8 mouse cellular contexts compared by ENCODE assay signal in genomic region chr13:112987991-112988390, GRCm38 (mm10). TPM values are rescaled to one million over a fixed set of nuclear protein-coding genes. Genes with fewer than 3 reads are reported as not detected.
DNase-seq lines count a peak whose midpoint lies in the region; ATAC-seq lines count a peak whose summit lies in the region.

No protein-coding gene starts in this region.

- WGBS in heart, embryonic 16.5 days, result under 1% methylated on average over 38 of the region's 39 CpGs
- under 1% methylated on average over 39 of the region's 39 CpGs for WGBS in forebrain, embryonic 13.5 days
- WGBS in liver, embryonic 13.5 days (ENCODE audit: insufficient replicate concordance), result under 1% methylated on average over 39 of the region's 39 CpGs

- peak overlapping the region; percentile 99 for H3K4me2 ChIP-seq in heart, embryonic 16.5 days (ENCODE audit: low read depth, low read length)
- H3K4me2 ChIP-seq in forebrain, embryonic 13.5 days, result peak overlapping the region; percentile 97
- peak overlapping the region; percentile 75 for H3K4me2 ChIP-seq in liver, embryonic 13.5 days

- H3K4me3 ChIP-seq in heart, embryonic 16.5 days (ENCODE audit: low read length), result peak overlapping the region; percentile 68
- H3K4me3 ChIP-seq in forebrain, embryonic 13.5 days, result peak overlapping the region; percentile 51
- H3K4me3 ChIP-seq in liver, embryonic 13.5 days (replicated peaks), result peak overlapping the region; percentile 53

- peaks cover 72% of the 10 kb centered on the region for H3K27me3 ChIP-seq in heart, embryonic 16.5 days (ENCODE audit: control insufficient read depth, insufficient read depth, low read length)
- peaks cover 86% of the 10 kb centered on the region for H3K27me3 ChIP-seq in forebrain, embryonic 13.5 days
- peaks cover 91% of the 10 kb centered on the region for H3K27me3 ChIP-seq in liver, embryonic 13.5 days

- H3K9ac ChIP-seq in heart, embryonic 16.5 days (ENCODE audit: low read length), result peak overlapping the region; percentile 73
- peak overlapping the region; percentile 60 for H3K9ac ChIP-seq in forebrain, embryonic 13.5 days
- no peak overlapping the region for H3K9ac ChIP-seq in liver, embryonic 13.5 days

- H3K27ac ChIP-seq in heart, embryonic 16.5 days (ENCODE audit: low read length), result peak overlapping the region; percentile 21; the same call in 1 of the 2 replicates
- H3K27ac ChIP-seq in forebrain, embryonic 13.5 days, result no peak overlapping the region
- H3K27ac ChIP-seq in liver, embryonic 13.5 days, result no peak overlapping the region

- peak; percentile 19 for ATAC-seq in heart, embryonic 16.5 days (replicated peaks; ENCODE audit: extremely low read depth, insufficient read depth, low FRiP score)
- peak; percentile 29 for ATAC-seq in forebrain, embryonic 13.5 days
- no peak; the same call in 1 of the 2 replicates for ATAC-seq in liver, embryonic 13.5 days (ENCODE audit: low read depth)

- DNase-seq in heart, adult 9 months (ENCODE audit: low spot score in 2 of 2), result no peak
- DNase-seq in MN1 (ENCODE audit: low spot score) (peak; percentile 69), adipocyte (ENCODE audit: low spot score) (no peak)
- no peak for DNase-seq in liver, embryonic 13.5 days
- no peak for DNase-seq in testis, postnatal 14 days (ENCODE audit: low spot score)
- DNase-seq in layer of hippocampus, adult 9-11 months, result no peak

- peaks cover 22% of the 10 kb centered on the region for H3K4me1 ChIP-seq in heart, embryonic 16.5 days (ENCODE audit: control insufficient read depth, insufficient read depth, low read length)
- H3K4me1 ChIP-seq in forebrain, embryonic 13.5 days, result peaks cover 46% of the 10 kb centered on the region
- H3K4me1 ChIP-seq in liver, embryonic 13.5 days (replicated peaks), result peaks cover 16% of the 10 kb centered on the region

- no peaks in the 10 kb centered on the region for H3K9me3 ChIP-seq in heart, embryonic 16.5 days (replicated peaks; ENCODE audit: control insufficient read depth, low read length)
- no peaks in the 10 kb centered on the region for H3K9me3 ChIP-seq in forebrain, embryonic 13.5 days (replicated peaks)
- no peaks in the 10 kb centered on the region for H3K9me3 ChIP-seq in liver, embryonic 13.5 days (replicated peaks)

- no peaks in the 10 kb centered on the region for H3K36me3 ChIP-seq in heart, embryonic 16.5 days (ENCODE audit: control insufficient read depth, insufficient read depth)
- no peaks in the 10 kb centered on the region for H3K36me3 ChIP-seq in forebrain, embryonic 13.5 days (ENCODE audit: poor library complexity, severe bottlenecking)
- H3K36me3 ChIP-seq in liver, embryonic 13.5 days, result no peaks in the 10 kb centered on the region

RNA-seq across cellular contexts. Expression of gene Ccno, which starts 0.4 kb away (rescaled TPM):
- 0.87 and 2.0 TPM in 2 replicates for polyA plus RNA-seq in heart, embryonic 16.5 days (2015; fragmentation: Nextera tagmentation; extraction: Ambion mirVana)
- 1.9 and 4.4 TPM in 2 replicates for polyA plus RNA-seq in forebrain, embryonic 13.5 days (2015; fragmentation: Nextera tagmentation; extraction: Ambion mirVana)
- 0.15 TPM in 1 of 2 replicates, not detected in the other for polyA plus RNA-seq in liver, embryonic 13.5 days (2015; fragmentation: Nextera tagmentation; extraction: Ambion mirVana)

RNA-seq across cellular contexts. Expression of gene Mcidas, which starts 5.7 kb away (rescaled TPM):
- 0.62 and 1.2 TPM in 2 replicates for polyA plus RNA-seq in heart, embryonic 16.5 days (2015; fragmentation: Nextera tagmentation; extraction: Ambion mirVana)
- 1.4 and 2.4 TPM in 2 replicates for polyA plus RNA-seq in forebrain, embryonic 13.5 days (2015; fragmentation: Nextera tagmentation; extraction: Ambion mirVana)
- not detected in 2 replicates for polyA plus RNA-seq in liver, embryonic 13.5 days (2015; fragmentation: Nextera tagmentation; extraction: Ambion mirVana)

RNA-seq across cellular contexts. Expression of gene Cdc20b, which starts 46.9 kb away (rescaled TPM):
- 0.38 and 0.62 TPM in 2 replicates for polyA plus RNA-seq in heart, embryonic 16.5 days (2015; fragmentation: Nextera tagmentation; extraction: Ambion mirVana)
- 0.63 and 0.92 TPM in 2 replicates for polyA plus RNA-seq in forebrain, embryonic 13.5 days (2015; fragmentation: Nextera tagmentation; extraction: Ambion mirVana)
- not detected in 2 replicates for polyA plus RNA-seq in liver, embryonic 13.5 days (2015; fragmentation: Nextera tagmentation; extraction: Ambion mirVana)

RNA-seq across cellular contexts. Expression of gene Gpx8, which starts 58.2 kb away (rescaled TPM):
- polyA plus RNA-seq in heart, embryonic 16.5 days (2015; fragmentation: Nextera tagmentation; extraction: Ambion mirVana), result 98.0 and 103 TPM in 2 replicates
- 62.8 and 63.5 TPM in 2 replicates for polyA plus RNA-seq in forebrain, embryonic 13.5 days (2015; fragmentation: Nextera tagmentation; extraction: Ambion mirVana)
- 10.0 and 12.2 TPM in 2 replicates for polyA plus RNA-seq in liver, embryonic 13.5 days (2015; fragmentation: Nextera tagmentation; extraction: Ambion mirVana)
